27 mouse cellular contexts compared by ENCODE assay signal in the genomic region with DNA sequence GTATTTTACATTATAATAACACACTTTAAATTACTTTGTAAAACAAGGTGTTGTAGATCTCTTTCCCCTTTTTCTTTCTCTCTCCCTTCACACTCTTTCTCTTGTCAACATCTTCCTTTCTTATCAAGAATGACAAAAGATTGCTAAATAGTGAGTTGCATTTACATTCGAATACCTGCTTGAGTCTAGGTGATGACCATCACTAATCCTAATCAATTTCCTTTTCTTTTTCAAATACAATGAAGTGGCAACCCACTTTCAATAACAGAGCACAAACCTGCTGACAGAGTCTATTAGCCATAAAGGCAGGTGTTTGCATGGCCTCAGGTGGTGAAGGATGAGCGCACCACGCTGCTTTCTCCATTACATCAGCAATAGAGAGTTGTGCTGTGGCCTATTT.
"Had no signal": no experiment of that assay in that cellular context is flagged by ENCODE, and none has a peak within 500 bp of the region (broad histone marks: within the 10 kb centered on the region; RNA-seq: fewer than 3 reads in every experiment).

No protein-coding gene starts in this region.

- ATAC-seq: hindbrain, postnatal 0 days; intestine, embryonic 16.5 days had no signal

- H3K27ac ChIP-seq: heart, adult 2 months; heart, embryonic 13.5 days; heart, embryonic 15.5 days; hindbrain, embryonic 13.5 days; hindbrain, embryonic 15.5 days; hindbrain, postnatal 0 days; left cerebral cortex, adult 2 months; limb, embryonic 10.5 days; limb, embryonic 12.5 days; liver, embryonic 13.5 days; liver, embryonic 15.5 days had no signal

- H3K36me3 ChIP-seq: heart, embryonic 13.5 days; heart, embryonic 15.5 days; hindbrain, embryonic 13.5 days; hindbrain, embryonic 15.5 days; limb, embryonic 10.5 days; limb, embryonic 12.5 days; liver, embryonic 13.5 days; liver, embryonic 15.5 days had no signal

- H3K4me3 ChIP-seq: heart, adult 2 months; heart, embryonic 13.5 days; heart, embryonic 15.5 days; hindbrain, embryonic 13.5 days; hindbrain, embryonic 15.5 days; left cerebral cortex, adult 2 months; limb, embryonic 10.5 days; limb, embryonic 12.5 days; liver, embryonic 13.5 days; liver, embryonic 15.5 days had no signal

- H3K9ac ChIP-seq: heart, embryonic 13.5 days; heart, embryonic 15.5 days; hindbrain, embryonic 13.5 days; hindbrain, embryonic 15.5 days; limb, embryonic 12.5 days; liver, embryonic 13.5 days; liver, embryonic 15.5 days had no signal

- H3K4me2 ChIP-seq: heart, embryonic 11.5 days; heart, embryonic 13.5 days; heart, embryonic 15.5 days; hindbrain, embryonic 13.5 days; hindbrain, embryonic 15.5 days; limb, embryonic 12.5 days; liver, embryonic 11.5 days; liver, embryonic 13.5 days; liver, embryonic 15.5 days had no signal

- DNase-seq: gastrocnemius, postnatal 14 days; gastrocnemius, postnatal 36 days; heart, adult 11 months; heart, adult 2 months; heart, postnatal 14 days; heart, postnatal 36 days; kidney, adult 11 months; kidney, adult 2 months; kidney, adult 9 months; kidney, postnatal 10 days; kidney, postnatal 25 days; layer of hippocampus, adult 9-11 months; layer of hippocampus, postnatal 36 days; liver; liver, embryonic 13.5 days had no signal

- H3K4me1 ChIP-seq: heart, embryonic 13.5 days; heart, embryonic 15.5 days; hindbrain, embryonic 13.5 days; hindbrain, embryonic 15.5 days; limb, embryonic 10.5 days; limb, embryonic 12.5 days; liver, embryonic 13.5 days; liver, embryonic 15.5 days had no signal

- H3K9me3 ChIP-seq: heart, embryonic 13.5 days; heart, embryonic 15.5 days; hindbrain, embryonic 13.5 days; hindbrain, embryonic 15.5 days; limb, embryonic 10.5 days; limb, embryonic 12.5 days; liver, embryonic 13.5 days; liver, embryonic 15.5 days had no signal

- H3K27me3 ChIP-seq: heart, embryonic 13.5 days; heart, embryonic 15.5 days; hindbrain, embryonic 13.5 days; hindbrain, embryonic 15.5 days; limb, embryonic 12.5 days; liver, embryonic 13.5 days; liver, embryonic 15.5 days had no signal
